Mouse (Mus musculus): ENCODE measurements at regions not wholly inside any gene's neighbourhood (a gene's known extent, or its start where the extent isn't known, plus 50 kb on each side); places are given as distances from the start of the nearest gene placed in this dataset.

GRCm38 (mm10) chrX:14592793-14593192, 381.8 kb downstream of the H2al1n start:
- no peak for DNase-seq (ENCODE audit: low spot score in 2 of 2)

- DNase-seq (ENCODE audit: low spot score in 2 of 2) = no peak
These were observed 385.9 kb downstream of the H2al1n start for GRCm38 (mm10) chrX:14596799-14597198.

GRCm38 (mm10) chrX:14601916-14602315, 391.0 kb downstream of the H2al1n start:
- DNase-seq (ENCODE audit: low spot score in 2 of 2) = no peak

GRCm38 (mm10) chrX:14609196-14609595, 398.2 kb downstream of the H2al1n start:
- DNase-seq (ENCODE audit: low spot score in 2 of 2) = no peak

DNA sequence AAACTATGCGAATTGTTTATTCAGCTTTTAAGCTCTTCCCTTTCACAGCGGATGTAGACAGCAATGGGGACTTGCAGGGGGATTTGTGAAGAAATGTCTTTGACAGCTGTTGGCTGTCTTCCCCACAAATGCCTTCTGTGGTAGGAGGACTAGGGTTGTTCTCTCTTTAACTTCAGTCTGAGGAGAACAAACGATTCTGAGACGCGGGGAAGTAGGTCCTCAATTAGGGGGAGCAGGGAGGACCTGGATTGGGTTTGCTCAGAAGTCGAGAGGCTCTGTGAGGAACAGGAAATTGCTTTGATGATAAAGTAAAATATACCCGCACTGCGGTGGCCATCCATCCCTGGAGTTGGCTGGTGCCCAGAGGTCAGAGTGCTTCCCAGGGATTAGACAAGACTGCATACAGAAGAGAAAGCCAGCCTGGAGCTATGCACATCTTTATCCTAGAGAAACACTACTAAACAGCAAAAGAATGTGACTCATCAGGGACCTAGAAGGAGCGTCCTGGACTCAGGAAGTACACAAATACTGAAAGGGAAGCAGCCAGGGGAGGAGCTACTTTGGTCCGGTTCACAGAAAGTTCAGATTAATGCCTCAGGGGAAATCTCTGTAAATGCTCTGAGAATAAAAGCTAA, 417.4 kb downstream of the H2al1n start:
- peak in 1 of 2 experiments; percentile 27 for DNase-seq (ENCODE audit: low spot score in 2 of 2)

GRCm38 (mm10) chrX:14639378-14639777, 428.4 kb downstream of the H2al1n start:
- DNase-seq (ENCODE audit: low spot score in 2 of 2) = no peak

DNA sequence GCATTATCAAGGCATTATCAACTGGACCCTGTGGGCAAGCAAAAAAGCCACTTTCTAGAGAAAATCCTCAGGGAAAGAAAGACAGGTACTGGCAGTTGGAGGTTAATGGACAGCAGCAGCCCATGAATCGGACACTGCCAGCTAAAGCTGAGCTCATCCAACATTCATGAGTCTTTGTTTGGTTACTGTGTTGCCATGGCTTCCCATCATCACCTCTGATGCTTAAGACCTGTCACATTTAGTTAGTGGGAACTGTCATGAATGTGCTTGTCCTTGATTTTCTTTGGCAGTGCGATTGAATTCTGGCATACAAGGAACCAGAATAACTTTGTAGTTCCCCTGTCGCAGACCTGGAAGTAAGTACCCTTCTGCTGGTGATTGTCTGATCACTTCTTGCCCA, 453.9 kb downstream of the H2al1n start:
- no peak for DNase-seq (ENCODE audit: low spot score in 2 of 2)

GRCm38 (mm10) chrX:14696375-14696774, 485.4 kb downstream of the H2al1n start:
- DNase-seq (ENCODE audit: low spot score in 2 of 2) = no peak

GRCm38 (mm10) chrX:14738999-14739398, 528.1 kb downstream of the H2al1n start:
- DNase-seq (ENCODE audit: low spot score in 2 of 2) = no peak

Measured in gastrocnemius, postnatal 4 days (tissue).